Mouse (Mus musculus) CH12.LX (cell line): ENCODE measurements around the gene Grk6. TPM values are rescaled to one million over a fixed set of nuclear protein-coding genes. Genes with fewer than 3 reads are reported as not detected.

Experiments used
- DNase-seq: peaks from one replicate; pipeline ENCODE4 v3.0.0-alpha.2; 2013; ENCODE audit errors: extremely low read depth
- H3K27ac ChIP-seq: 2 replicates; pipeline ENCODE4 v1.5.1; 2012; ENCODE audit warnings: low read depth, mild to moderate bottlenecking, control low read depth, moderate library complexity; ENCODE audit not compliant: insufficient read depth
- H3K27me3 ChIP-seq: replicated peaks from 2 replicates; pipeline ENCODE3; 2012; ENCODE audit warnings: inconsistent platforms
- H3K36me3 ChIP-seq, 2 experiments: replicated peaks in 1 of 2; 2 replicates each; pipeline versions ENCODE3 to v1.6.1; 2012; ENCODE audit warnings: inconsistent platforms in 1 of 2, low read length in 1 of 2, mild to moderate bottlenecking in 1 of 2, mixed read lengths in 1 of 2, moderate library complexity in 1 of 2; ENCODE audit not compliant: control insufficient read depth in 1 of 2, insufficient read depth in 1 of 2
- H3K4me1 ChIP-seq, 2 experiments: 2 replicates each; pipeline ENCODE4 v1.6.1; 2012; ENCODE audit warnings: inconsistent platforms in 1 of 2, moderate library complexity in 1 of 2; ENCODE audit not compliant: insufficient read depth in 2 of 2, control insufficient read depth in 1 of 2
- H3K4me2 ChIP-seq: 2 replicates; pipeline ENCODE4 v1.6.1; 2012; ENCODE audit warnings: low read depth, mild to moderate bottlenecking, control low read depth; ENCODE audit not compliant: poor library complexity, insufficient read depth, severe bottlenecking
- H3K4me3 ChIP-seq, 3 experiments: fragments of 150-350 bp in 1 of 3; sonication (generic) in 1 of 3; replicated peaks in 1 of 3; 2 replicates each; pipeline versions ENCODE3 to v1.5.1; 2011 to 2012; ENCODE audit warnings: low read depth in 2 of 3, low read length in 2 of 3, mild to moderate bottlenecking in 2 of 3, moderate library complexity in 2 of 3, control low read depth in 1 of 3, improper control_type of control experiment in 1 of 3, inconsistent platforms in 1 of 3, mixed read lengths in 1 of 3; ENCODE audit not compliant: poor library complexity in 1 of 3
- H3K79me2 ChIP-seq: replicated peaks from 2 replicates; pipeline ENCODE4 v1.6.1; 2012; ENCODE audit warnings: mild to moderate bottlenecking, moderate library complexity; ENCODE audit not compliant: control insufficient read depth, poor library complexity, insufficient read depth, severe bottlenecking; ENCODE audit errors: extremely low read depth
- H3K9ac ChIP-seq: 2 replicates; pipeline ENCODE4 v1.6.1; 2012; ENCODE audit warnings: low read depth, mild to moderate bottlenecking, control low read depth, moderate library complexity; ENCODE audit not compliant: insufficient read depth
- H3K9me3 ChIP-seq: replicated peaks from 2 replicates; pipeline ENCODE3; 2012; ENCODE audit warnings: low read length, inconsistent platforms, mixed read lengths
- BHLHE40 ChIP-seq: IDR thresholded peaks from 2 replicates; pipeline ENCODE4 v1.6.1; 2011; ENCODE audit warnings: mild to moderate bottlenecking, low read depth, low read length, improper control_type of control experiment
- CTCF ChIP-seq, 2 experiments: IDR thresholded peaks in 1 of 2; conservative IDR thresholded peaks in 1 of 2; 2 replicates each; pipeline ENCODE4 v1.5.1; 2011 to 2012; ENCODE audit warnings: low read depth in 2 of 2, low read length in 2 of 2, improper control_type of control experiment in 1 of 2, inconsistent platforms in 1 of 2, mild to moderate bottlenecking in 1 of 2, moderate library complexity in 1 of 2
- E2F4 ChIP-seq: IDR thresholded peaks from 2 replicates; pipeline ENCODE4 v1.6.1; 2011; ENCODE audit warnings: low read depth, low read length, improper control_type of control experiment; ENCODE audit not compliant: insufficient replicate concordance
- EP300 ChIP-seq: IDR thresholded peaks from 2 replicates; pipeline ENCODE4 v1.6.1; 2011; ENCODE audit warnings: low read length, improper control_type of control experiment
- ETS1 ChIP-seq: conservative IDR thresholded peaks from 2 replicates; pipeline ENCODE4 v1.6.1; 2012; ENCODE audit warnings: low read depth, mild to moderate bottlenecking, inconsistent platforms, low read length, improper control_type of control experiment, moderate library complexity
- GABPA ChIP-seq: IDR thresholded peaks from 2 replicates; pipeline ENCODE4 v1.6.1; 2012; ENCODE audit warnings: low read depth, low read length, improper control_type of control experiment, inconsistent platforms; ENCODE audit not compliant: insufficient replicate concordance
- HCFC1 ChIP-seq: IDR thresholded peaks from 2 replicates; pipeline ENCODE4 v1.6.1; 2012; ENCODE audit warnings: low read depth, mild to moderate bottlenecking, inconsistent platforms, low read length, improper control_type of control experiment
- JUN ChIP-seq: IDR thresholded peaks from 2 replicates; pipeline ENCODE4 v1.6.1; 2011; ENCODE audit warnings: low read depth, mild to moderate bottlenecking, low read length, improper control_type of control experiment, moderate library complexity; ENCODE audit not compliant: insufficient read depth
- JUND ChIP-seq: conservative IDR thresholded peaks from 2 replicates; pipeline ENCODE4 v1.6.1; 2011; ENCODE audit warnings: low read depth, low read length, improper control_type of control experiment
- KAT2A ChIP-seq: IDR thresholded peaks from 2 replicates; pipeline ENCODE4 v1.6.1; 2012; ENCODE audit warnings: low read length, improper control_type of control experiment, inconsistent platforms; ENCODE audit not compliant: insufficient replicate concordance
- MAX ChIP-seq: IDR thresholded peaks from 2 replicates; pipeline ENCODE4 v1.6.1; 2011; ENCODE audit warnings: low read length, improper control_type of control experiment
- MEF2A ChIP-seq: IDR thresholded peaks from 2 replicates; pipeline ENCODE4 v1.6.1; 2014; ENCODE audit warnings: low read depth, mild to moderate bottlenecking, inconsistent platforms, low read length, improper control_type of control experiment, borderline replicate concordance
- MXI1 ChIP-seq: IDR thresholded peaks from 2 replicates; pipeline ENCODE4 v1.6.1; 2011; ENCODE audit warnings: mild to moderate bottlenecking, low read depth, low read length, improper control_type of control experiment
- MYC ChIP-seq: IDR thresholded peaks from 2 replicates; pipeline ENCODE4 v1.6.1; 2011; ENCODE audit warnings: low read depth, mild to moderate bottlenecking, improper control_type of control experiment, low read length
- NELFE ChIP-seq: IDR thresholded peaks from 2 replicates; pipeline ENCODE4 v1.6.1; 2011; ENCODE audit warnings: low read depth, low read length, improper control_type of control experiment
- PAX5 ChIP-seq: IDR thresholded peaks from 2 replicates; pipeline ENCODE4 v1.6.1; 2012; ENCODE audit warnings: low read length, inconsistent platforms, mixed read lengths
- POLR2A ChIP-seq: IDR thresholded peaks from 2 replicates; pipeline ENCODE4 v1.6.1; 2011; ENCODE audit warnings: low read depth, mild to moderate bottlenecking, improper control_type of control experiment, low read length
- RAD21 ChIP-seq: IDR thresholded peaks from 2 replicates; pipeline ENCODE4 v1.6.1; 2011; ENCODE audit warnings: low read depth, mild to moderate bottlenecking, low read length, improper control_type of control experiment, moderate library complexity
- SIN3A ChIP-seq: IDR thresholded peaks from 2 replicates; pipeline ENCODE4 v1.6.1; 2012; ENCODE audit warnings: low read length, improper control_type of control experiment, inconsistent platforms
- SMC3 ChIP-seq: IDR thresholded peaks from 2 replicates; pipeline ENCODE4 v1.6.1; 2011; ENCODE audit warnings: low read depth, low read length, improper control_type of control experiment
- TBP ChIP-seq: conservative IDR thresholded peaks from 2 replicates; pipeline ENCODE4 v1.6.1; 2011; ENCODE audit warnings: low read depth, low read length, improper control_type of control experiment
- UBTF ChIP-seq: IDR thresholded peaks from 2 replicates; pipeline ENCODE4 v1.6.1; 2012; ENCODE audit warnings: low read depth, mild to moderate bottlenecking, inconsistent platforms, low read length, improper control_type of control experiment, moderate library complexity
- USF1 ChIP-seq: IDR thresholded peaks from 2 replicates; pipeline ENCODE4 v1.6.1; 2014; ENCODE audit warnings: low read depth, mild to moderate bottlenecking, inconsistent platforms, low read length, improper control_type of control experiment
- USF2 ChIP-seq: conservative IDR thresholded peaks from 2 replicates; pipeline ENCODE4 v1.6.1; 2011; ENCODE audit warnings: low read depth, low read length, improper control_type of control experiment
- ZC3H11A ChIP-seq: IDR thresholded peaks from 2 replicates; pipeline ENCODE4 v1.6.1; 2012; ENCODE audit warnings: low read depth, mild to moderate bottlenecking, inconsistent platforms, low read length, improper control_type of control experiment
- ZKSCAN1 ChIP-seq: IDR thresholded peaks from 2 replicates; pipeline ENCODE4 v1.6.1; 2012; ENCODE audit warnings: low read depth, inconsistent platforms, low read length, improper control_type of control experiment, borderline replicate concordance
- ZMIZ1 ChIP-seq: IDR thresholded peaks from 2 replicates; pipeline ENCODE4 v1.6.1; 2012; ENCODE audit warnings: low read depth, mild to moderate bottlenecking, inconsistent platforms, low read length, improper control_type of control experiment
- dilution Hi-C: fragments of 300-500 bp; cut with MboI; formaldehyde crosslinking; loops from 2 replicates; pipeline ENCODE4 v1.14.3; 2020; ENCODE audit warnings: low sequenced_read_pairs; ENCODE audit not compliant: extremely low pct_unique_long_range_greater_than_20kb, extremely low pct_ligation_motif_present
- in situ Hi-C: fragments of 300-500 bp; cut with MboI; formaldehyde crosslinking; loops from 3 replicates; pipeline ENCODE4 v1.14.3; 2019; ENCODE audit warnings: low sequenced_read_pairs, low pct_ligation_motif_present, low pct_unique_long_range_greater_than_20kb, mixed read lengths
- polyA plus RNA-seq: library from polyadenylated mRNA; unstranded; fragments of >175 nt; gene quantifications from 2 replicates; pipeline ENCODE4 v1.2.1, GENCODE M21; 2012; ENCODE audit warnings: low read depth; ENCODE audit not compliant: insufficient read length
- total RNA-seq, 2 experiments: library from RNA; depleted of rRNA; stranded (reverse); fragments of 300-350 nt in 1 of 2; fragments of >200 nt in 1 of 2; gene quantifications; 2 replicates each; pipeline ENCODE4 v1.2.3; 2012 to 2014

Gene Grk6
- total and polyA plus RNA-seq, 3 experiments: 59.0 to 71.0 (median 60.1) TPM

- no peak overlapping the region for H3K9ac ChIP-seq
- in situ Hi-C loops: no loop called here
These were observed 29.1 kb downstream of the Grk6 start for GRCm38 (mm10) chr13:55473961-55474360.

DNA sequence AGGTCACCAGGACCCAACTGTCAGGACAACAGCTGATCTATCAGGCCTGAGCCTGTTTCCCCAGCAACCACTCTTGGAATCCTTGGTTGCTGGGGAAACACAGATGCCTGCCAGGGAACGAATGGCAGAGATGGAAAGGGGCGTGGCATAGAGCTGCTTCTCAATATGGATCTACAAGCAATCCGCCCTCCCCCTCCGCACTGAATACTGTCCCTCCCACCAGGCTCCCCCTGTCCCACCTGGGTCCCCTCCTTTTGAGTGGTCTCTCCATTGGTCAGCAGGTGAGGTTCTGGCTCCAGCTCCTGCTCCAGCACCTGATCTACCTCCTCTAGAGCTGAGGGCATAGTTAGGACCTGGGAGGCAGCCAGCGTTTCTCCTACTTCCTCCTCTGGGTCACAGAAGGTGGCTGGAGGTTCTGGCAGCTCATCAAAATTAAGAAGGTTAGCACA is 29.8 kb downstream of the Grk6 start:
- Histone ChIP-seq H3K9ac (no peak overlapping the region), H3K27me3 (peaks cover 76% of the 10 kb centered on the region), H3K4me3 (no peak overlapping the region), H3K4me1 (peaks cover 8 to 36% of the 10 kb centered on the region in 2 experiments; a peak in 3 of 4 replicates), H3K9me3 (peaks cover 4% of the 10 kb centered on the region), H3K27ac (no peak overlapping the region), H3K79me2 (no peaks in the 10 kb centered on the region), H3K4me2 (no peak overlapping the region), H3K36me3 (no peaks in the 10 kb centered on the region)
- in situ Hi-C loops: loop anchor here (5.0 kb wide), 1 partner anchor 43 kb away; no protein-coding TSS in a partner anchor
- no peak for DNase-seq
- dilution Hi-C loops: no loop called here
- TF ChIP-seq POLR2A (no peak), E2F4 (no peak), MAX (no peak), EP300 (no peak), ZKSCAN1 (no peak)

More at GRCm38 (mm10) chr13:55473961-55474360, 29.1 kb downstream of the Grk6 start:
- Histone ChIP-seq H3K27ac (no peak overlapping the region), H3K79me2 (no peaks in the 10 kb centered on the region), H3K4me3 (no peak overlapping the region), H3K9me3 (peaks cover 4% of the 10 kb centered on the region), H3K27me3 (peaks cover 74% of the 10 kb centered on the region), H3K4me1 (peaks cover 6 to 33% of the 10 kb centered on the region in 2 experiments; a peak in 3 of 4 replicates), H3K36me3 (no peaks in the 10 kb centered on the region), H3K4me2 (no peak overlapping the region)
- dilution Hi-C loops: no loop called here
- no peak for DNase-seq
- TF ChIP-seq EP300 (no peak), ETS1 (no peak), ZC3H11A (no peak), ZMIZ1 (no peak), CTCF (conservative IDR thresholded peaks at IDR 0.05 in 1 of 2, IDR thresholded peaks at IDR 0.05 in 1 of 2; ENCODE audit: low read depth in 2 of 2, low read length in 2 of 2) (peak in 1 of 2 experiments; percentile 24; a peak in 2 of 4 replicates)

- Histone ChIP-seq H3K4me2 (no peak overlapping the region), H3K79me2 (no peaks in the 10 kb centered on the region), H3K4me3 (no peak overlapping the region), H3K4me1 (peaks cover 8 to 35% of the 10 kb centered on the region in 2 experiments; a peak in 3 of 4 replicates), H3K27ac (no peak overlapping the region), H3K36me3 (no peaks in the 10 kb centered on the region), H3K27me3 (peaks cover 78% of the 10 kb centered on the region), H3K9me3 (peaks cover 8% of the 10 kb centered on the region), H3K9ac (no peak overlapping the region)
- dilution Hi-C loops: no loop called here
- TF ChIP-seq NELFE: no peak
- no peak for TF ChIP-seq MXI1
- no peak for TF ChIP-seq MEF2A
- TF ChIP-seq USF2: no peak
- TF ChIP-seq SMC3: no peak
- no peak for TF ChIP-seq PAX5
- TF ChIP-seq RAD21: no peak
- TF ChIP-seq GABPA: no peak
- TF ChIP-seq BHLHE40: no peak
- TF ChIP-seq JUND: no peak
- no peak for TF ChIP-seq POLR2A
- TF ChIP-seq UBTF: no peak
- TF ChIP-seq TBP: no peak
- TF ChIP-seq SIN3A: no peak
- no peak for TF ChIP-seq ETS1
- TF ChIP-seq JUN: no peak
- TF ChIP-seq USF1: no peak
- no peak for TF ChIP-seq MYC
- TF ChIP-seq HCFC1: no peak
- no peak for TF ChIP-seq KAT2A
- no peak for DNase-seq
- in situ Hi-C loops: loop anchor here (5.0 kb wide), 1 partner anchor 42 kb away; no protein-coding TSS in a partner anchor
These were observed 30.9 kb downstream of the Grk6 start for GRCm38 (mm10) chr13:55475750-55476149.
